Mouse (Mus musculus): Measurements from ENCODE around the gene Sntb2.

The Sntb2 gene

DNA sequence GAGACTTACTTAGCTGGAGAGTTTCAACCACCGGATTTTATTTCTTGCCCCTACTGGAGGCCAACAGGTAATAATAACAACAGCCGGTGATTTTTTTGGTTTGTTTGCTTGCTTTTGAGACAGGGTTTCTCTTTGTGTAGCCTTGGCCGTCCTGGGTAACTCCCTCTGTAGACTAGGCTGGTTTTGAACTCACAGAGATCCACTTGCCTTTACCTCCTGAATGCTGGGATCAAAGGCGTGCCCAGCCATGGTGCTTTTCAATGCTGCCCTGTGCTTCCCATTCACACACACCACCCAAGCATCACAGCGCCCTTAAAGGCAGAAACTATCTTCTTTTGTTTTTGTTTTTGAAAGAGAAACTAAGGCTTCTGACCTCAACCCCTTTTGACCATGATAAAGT lies 5.6 kb upstream of the Sntb2 start:
- DNase-seq: no peak

DNA sequence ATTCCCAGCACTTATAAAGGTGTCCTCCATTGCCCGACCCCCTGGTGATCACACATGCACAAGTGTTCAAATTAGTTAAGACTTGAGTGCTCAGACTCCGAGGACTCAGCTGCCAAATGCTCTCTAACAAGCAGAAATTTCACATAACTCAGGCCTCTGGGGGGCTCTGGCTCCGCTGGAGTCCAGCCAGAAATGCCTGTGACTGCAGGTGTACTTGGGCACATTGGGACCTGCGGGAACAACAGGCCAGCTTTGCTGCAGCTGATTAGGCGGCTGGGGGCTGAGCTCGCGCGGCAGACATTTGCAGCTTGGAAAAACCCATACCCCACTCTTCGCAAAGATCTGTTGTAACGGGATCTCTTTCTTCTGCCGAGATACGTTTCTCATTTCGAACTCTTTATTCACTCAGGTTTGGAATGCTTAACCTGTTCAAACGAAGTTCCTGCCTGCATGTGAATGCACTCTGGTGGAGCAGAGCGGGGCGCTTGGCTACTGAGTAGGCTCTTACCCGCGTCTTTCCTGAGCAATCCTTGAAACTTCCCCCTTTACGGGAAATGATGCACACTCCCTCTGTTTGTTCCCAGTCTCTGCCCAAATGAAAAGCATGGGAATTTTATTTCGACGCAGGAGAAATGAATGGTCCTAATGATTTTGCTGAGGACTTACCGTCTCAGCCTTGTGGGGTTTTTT lies 3.0 kb upstream of the Sntb2 start:
- DNase-seq: peak; percentile 53 to 59

DNA sequence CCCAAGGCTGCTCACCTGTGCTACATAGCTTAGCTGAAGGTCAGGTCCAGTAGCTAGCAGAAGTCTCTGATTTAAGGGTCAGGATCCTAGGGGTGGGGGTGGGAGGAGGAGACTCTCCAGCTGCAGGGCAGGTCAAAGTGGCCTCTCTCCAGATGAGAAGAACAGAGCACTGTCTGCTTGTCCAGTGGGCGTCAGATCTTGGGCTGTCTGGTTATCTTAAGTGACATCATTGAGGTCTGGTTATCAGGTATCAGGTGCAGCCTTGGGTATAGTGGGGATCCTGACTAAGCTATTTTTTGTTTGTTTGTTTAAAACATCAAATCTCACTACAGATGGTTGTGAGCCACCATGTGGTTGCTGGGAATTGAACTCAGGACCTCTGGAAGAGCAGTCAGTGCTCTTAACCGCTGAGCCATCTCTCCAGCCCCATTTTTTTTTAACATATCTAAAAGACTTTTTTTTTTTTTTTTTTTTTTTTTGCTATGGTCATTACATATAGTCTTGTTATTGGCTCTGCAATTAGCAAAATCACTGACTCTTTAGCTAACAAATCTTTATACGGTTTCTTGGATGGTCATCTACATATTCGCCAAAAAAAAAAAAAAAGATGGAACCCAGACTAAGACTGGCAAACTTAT lies 1.9 kb upstream of the Sntb2 start:
- no peak for DNase-seq

DNA sequence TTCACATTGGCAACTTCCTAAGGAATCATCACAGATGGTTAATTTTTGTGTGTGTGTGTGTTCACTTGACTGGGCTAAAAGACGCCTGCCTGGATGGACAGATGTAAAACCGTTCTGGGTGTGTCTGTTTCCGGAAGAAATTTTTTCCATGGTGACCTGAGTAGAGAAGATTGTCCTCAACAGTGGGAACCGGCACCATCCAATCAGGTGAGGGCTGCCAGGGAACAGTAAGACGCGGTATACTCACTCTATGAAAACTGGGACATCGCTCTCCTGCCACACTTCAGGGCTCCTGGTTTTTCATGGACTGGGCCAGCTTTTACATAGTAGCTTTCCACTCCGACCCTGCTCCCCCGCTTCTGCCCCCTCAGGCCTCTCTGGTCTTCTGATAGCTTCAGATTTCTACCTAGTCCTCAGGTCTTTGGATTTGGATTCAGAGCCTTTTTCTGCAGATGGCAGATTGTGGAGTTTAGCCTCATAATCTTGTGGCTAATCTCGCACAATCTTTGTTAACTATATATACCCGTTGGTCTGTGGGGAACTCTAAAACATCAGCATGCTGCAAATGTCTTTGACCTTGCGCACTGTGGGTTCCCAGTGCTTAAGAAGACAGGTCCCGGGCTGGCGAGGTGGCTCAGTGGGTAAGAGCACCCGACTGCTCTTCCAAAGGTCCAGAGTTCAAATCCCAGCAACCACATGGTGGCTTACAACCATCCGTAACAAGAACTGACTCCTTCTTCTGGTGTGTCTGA lies 1.1 kb upstream of the Sntb2 start:
- peak in 1 of 2 experiments; percentile 11 for DNase-seq

DNA sequence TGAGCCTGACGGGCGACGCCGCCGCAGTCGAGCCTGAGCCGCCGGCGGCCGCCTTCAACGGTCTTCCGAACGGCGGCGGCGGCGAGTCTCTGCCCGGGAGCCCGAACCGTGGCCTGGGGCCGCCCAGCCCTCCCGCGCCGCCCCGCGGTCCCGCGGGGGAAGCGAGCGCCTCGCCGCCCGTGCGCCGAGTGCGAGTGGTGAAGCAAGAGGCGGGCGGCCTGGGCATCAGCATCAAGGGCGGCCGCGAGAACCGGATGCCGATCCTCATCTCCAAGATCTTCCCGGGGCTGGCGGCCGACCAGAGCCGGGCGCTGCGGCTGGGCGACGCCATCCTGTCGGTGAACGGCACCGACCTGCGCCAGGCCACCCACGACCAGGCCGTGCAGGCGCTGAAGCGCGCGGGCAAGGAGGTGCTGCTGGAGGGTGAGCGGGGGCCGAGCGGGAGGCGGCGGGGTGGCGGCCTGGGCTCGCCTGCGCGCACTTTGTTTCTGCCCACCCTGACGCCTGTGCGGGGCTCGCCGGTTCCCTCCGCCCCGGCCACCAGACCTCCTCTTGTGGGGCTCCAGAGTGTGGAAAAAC lies 438 bp downstream of the Sntb2 start:
- DNase-seq: peak; percentile 40 to 44

DNA sequence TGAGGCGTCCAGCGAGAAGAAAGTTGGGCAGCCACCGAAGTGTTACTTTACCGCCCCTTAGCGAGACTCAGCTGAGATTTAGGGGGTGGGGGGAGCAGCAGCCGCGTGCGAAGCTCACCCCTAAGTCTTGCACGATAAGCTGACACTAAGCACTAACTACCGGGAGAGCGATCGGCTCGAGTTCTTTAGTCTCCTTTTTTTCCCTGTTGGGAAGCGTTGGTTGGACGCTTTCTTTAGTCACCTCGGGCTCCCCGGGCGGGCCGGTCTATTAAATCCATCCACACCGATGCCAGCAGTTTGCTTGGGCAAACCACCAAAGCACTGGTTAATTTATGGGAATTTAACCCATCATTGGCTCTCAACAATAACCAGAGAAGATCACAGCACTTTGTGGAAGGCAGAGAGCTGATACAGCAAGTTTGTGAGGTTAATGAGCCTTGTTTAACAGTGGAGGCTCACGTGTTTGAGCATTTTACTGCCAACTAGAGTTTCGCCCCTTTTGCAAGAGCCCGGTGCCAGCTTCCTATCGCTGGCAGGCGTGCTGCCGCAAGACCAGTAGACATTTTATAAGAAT lies 1.0 kb downstream of the Sntb2 start:
- DNase-seq: peak; percentile 89 to 91

DNA sequence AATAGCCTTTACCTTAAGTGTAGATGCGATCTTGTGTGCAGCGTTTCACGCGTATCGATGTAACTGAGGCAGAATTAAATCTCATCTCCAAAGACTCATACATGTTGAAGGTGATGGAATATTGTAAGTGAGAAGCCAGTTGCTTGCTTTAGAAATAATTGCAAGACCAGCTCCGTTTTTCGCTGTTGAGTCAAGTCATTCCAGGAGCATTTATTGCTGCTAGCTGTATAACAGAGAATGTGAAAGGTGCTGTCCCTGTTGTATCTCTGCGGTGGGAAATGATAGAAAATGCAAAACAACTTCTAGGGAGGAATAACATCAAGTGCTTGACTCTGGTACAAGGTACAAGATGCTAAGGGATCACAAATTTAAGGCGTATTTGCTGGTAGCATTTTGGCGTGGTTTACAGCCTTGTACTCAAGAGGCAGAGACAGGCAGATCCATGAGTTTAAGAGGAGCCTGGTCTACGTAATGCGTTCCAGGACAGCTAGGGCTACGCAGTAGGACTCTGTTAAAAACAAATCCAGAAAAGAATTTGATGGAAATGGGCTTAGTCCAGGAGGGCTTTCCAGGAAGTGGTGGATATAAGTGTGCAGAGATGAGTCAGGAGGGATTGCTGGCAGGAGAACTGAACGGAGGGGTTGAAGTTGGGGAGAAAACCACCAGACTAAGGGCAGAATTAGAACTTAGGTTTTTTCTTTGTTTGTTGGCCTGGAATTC lies 1.7 kb downstream of the Sntb2 start:
- DNase-seq: no peak

DNA sequence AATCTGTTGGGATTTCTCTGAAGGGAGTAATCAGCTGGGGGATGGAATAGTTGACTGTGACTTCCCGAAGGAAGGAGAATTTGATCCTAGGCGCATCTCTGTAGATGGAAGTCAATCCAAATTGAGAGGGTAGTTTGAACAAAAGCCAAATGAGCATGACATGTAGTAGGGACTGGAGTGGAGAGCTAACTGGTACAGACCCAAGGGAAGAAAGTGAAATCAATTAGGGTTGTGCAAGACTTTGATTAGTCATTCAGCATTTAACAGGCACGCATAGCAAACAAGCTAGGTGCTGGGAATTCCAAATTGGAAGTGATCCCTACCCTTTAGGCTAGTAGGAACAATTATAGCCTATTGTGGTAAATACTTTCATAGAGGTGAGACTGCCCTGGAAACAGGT lies 6.3 kb downstream of the Sntb2 start:
- no peak for DNase-seq

DNA sequence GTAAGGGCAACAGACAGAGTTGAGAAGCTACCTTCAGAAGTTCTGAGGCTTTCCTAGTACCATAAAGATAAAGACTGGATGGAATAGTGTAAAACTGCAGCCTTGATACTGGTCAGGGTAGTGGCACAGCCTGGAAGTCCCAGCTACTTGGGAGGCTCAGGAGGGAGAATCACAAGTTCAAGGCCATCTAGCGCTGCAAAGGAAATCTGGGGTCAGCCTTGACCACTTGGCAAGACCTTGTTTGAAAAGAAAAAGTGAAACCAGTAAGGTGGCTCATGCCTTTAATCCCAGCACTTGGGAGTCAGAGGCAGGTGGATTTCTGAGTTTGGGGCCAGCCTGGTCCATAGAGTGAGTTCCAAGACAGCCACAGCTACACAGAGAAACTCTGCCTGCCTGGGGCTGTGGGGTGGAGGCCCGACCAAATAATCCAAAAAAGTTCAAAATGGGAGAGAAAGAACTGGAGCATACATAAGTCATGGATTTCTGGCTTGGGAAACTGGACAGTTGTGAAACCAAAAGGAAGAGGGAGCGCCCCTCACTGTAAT lies 8.4 kb downstream of the Sntb2 start:
- DNase-seq: no peak

DNA sequence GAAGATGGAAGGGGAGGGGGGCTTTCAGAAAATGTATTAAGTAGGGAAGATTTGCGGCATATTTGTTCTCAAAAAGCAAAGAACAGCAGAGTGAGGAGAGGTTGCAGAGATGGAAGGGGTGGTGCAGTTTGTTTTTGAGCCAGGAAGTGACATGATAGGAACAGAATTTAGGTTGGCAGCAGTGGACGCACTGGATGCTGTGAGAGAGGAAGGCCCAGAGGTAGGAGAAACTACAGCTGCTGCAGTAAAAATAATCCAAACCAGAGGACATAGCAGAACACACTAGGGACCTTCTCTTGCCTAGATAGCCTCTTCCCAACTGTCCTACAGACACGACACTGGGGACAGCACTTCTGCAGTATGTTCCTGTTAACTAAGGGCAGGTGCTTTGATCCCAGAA lies 9.2 kb downstream of the Sntb2 start:
- no peak for DNase-seq

DNA sequence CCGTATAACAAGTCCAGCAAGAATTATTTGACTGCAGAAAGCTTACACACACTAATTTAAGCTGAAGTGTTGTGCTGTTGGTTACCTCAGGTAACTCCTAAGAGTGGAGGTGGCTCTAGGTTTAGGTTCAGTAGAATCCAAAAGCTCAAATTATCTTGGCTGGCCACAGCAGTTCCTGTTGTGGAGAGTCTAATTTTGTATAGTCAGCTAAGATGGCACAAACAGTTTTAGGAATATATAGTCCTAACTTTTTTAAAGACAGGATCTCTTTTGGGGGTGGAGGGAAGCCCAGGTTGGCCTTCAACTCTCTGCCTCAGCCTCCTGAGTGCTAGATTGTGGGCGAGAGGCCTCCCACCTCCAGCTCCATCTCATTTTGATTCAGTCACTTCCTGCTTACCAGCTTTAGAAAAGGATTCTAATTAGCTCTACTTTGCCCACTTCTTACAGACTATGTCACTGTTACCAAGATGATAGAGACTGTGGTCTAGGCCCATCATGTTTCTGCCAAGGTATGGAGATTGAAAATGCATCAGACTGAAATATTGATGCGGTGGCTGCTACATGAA lies 13.2 kb downstream of the Sntb2 start:
- DNase-seq: no peak

DNA sequence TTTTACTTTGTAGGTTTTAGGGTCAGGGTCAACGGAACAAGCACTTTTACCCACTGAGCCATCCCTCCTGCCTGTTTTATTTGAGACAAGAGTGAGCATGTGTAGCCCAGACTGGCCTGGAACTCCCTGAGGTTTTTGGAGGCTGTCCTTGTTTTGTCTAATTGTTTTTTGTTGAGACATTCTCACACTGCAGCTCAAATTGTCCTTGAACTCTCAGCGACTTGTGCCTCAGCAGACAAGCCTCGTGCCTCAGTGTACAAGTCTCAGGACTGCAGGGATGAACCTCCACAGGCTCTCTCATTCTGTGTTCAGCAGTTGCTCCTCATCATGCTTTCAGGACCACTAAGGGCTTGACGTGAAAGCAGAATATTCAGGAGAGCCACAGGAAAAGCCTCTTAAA lies 16.2 kb downstream of the Sntb2 start:
- DNase-seq: no peak

DNA sequence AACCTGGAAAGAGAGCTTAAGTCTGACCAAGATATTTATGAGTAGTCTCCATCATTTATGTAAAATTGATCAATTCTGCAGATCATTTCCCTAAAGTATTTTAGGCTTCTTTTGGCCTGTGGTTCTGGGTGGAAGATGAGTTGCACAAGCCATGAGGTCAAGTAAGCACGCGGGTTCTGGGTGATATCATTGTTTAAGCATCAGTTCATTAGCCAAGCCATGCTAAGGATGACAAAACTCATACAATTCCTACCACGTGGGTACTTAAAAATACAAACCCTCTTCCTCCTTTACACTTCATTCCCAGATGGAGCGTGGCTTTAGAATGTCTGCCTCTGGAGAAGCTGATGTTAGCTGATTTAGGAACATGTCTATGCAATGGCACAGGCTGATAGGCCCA lies 18.0 kb downstream of the Sntb2 start:
- DNase-seq: no peak

DNA sequence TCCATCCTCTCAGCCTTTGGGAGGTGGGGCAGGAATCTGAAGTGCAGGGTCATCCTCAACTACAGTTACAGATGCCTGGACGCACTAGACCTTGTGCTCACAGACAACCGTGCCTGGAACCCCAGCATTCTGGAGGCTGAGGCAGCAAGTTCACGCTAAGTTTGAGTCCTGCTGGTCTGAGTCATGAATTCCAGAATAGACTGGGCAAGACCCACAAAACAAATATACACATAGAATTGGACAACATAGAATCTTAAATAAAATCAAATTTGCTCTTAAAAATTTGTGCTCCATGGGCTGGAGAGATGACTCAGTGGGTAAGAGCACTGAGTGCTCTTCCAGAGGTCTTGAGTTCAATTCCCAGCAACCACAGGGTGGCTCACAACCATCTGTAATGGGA lies 21.5 kb downstream of the Sntb2 start:
- DNase-seq: no peak

DNA sequence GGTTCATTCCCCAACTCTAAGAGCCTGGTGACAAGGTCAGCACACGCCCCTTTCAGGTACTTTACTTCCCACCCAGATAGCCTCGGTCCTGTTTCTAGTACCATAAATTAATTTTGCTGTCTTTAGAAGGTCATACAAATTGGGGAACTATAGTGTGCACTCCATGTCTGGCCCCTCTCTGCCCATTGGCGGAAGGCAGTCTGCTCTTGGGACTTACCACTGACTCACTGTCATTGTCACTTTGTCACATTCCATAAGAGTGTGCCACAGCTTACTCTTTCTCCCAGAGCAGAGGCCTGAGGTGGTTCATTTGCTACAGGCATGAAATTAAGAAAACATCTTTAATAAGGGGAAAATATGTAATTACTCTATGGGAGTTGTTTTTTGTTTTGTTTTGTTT lies 22.7 kb downstream of the Sntb2 start:
- no peak for DNase-seq

DNA sequence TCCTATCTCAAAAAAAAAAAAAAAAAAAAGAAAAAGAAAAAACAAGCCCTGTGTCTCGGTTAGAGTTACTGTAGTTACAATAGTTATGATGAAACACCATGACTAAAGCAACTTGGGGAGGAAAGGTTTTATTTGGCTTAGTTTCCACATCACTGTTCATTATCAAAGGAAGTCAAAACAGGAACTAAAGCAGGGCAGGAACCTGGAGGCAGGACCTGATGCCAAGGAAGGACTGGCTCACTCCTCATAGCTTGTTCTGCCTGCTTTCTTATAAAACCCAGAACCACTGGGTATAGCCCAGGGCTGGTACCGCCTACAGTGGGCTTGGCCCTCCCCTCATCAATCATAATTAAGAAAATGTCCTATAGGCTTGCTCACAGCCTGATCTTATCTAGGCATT lies 24.1 kb downstream of the Sntb2 start:
- DNase-seq: no peak

DNA sequence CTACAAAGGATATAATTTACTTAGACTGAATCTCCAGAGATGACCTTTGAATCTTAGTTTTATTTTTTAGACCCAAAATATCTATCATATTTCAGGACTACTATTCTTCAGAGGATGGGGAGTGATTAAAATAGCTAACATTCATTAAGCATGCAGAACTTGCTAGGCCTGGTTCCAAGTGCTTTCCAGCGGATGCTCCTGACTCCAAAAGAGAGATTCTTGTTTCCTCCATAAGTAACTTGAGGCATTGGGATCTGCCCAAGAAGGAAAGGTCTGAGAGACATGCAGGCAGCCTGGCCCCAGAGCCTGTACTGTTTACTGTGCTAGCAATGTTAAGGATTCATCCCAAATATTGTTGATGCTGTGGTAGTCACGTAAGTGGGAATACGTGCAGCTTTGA lies 26.8 kb downstream of the Sntb2 start:
- DNase-seq: peak in 1 of 2 experiments; percentile 29

DNA sequence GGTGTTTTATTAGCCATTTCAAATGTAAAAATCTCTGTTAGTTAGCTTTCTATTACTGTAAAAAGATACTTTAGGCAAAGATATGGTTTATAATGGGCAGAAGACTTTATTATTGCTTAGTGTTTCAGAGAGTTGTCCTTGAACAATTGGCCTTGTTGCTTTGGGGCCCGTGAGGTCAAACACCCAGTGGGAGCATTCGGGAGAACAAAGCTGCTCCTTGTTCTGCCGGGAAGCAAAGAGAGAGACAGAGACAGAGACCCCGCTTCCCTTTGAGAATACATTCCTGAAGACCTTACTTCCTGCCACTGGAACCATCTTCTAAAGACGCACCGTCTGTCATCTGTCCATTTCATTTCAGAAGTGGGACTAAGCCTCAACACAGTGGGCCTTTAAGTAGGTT lies 27.8 kb downstream of the Sntb2 start:
- DNase-seq: no peak

DNA sequence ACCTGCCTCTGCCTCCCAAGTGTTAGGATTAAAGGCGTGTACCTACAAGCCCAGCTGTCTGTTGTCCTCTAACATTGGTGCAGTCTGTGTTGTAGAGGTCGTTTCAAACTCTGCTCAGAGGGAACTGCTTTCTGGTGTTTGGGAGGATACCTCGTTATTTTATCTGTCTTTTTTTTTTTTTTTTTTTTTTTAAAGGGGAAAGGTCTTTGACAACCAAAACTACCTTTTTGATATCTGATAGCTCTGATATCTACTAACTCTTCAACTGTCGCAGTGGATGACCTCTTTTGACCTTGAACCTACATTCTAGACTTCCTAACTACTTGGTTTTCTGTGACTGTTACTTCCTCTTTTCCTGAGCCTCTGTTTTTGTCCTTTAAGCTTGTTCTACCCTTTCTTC lies 29.0 kb downstream of the Sntb2 start:
- DNase-seq: no peak

DNA sequence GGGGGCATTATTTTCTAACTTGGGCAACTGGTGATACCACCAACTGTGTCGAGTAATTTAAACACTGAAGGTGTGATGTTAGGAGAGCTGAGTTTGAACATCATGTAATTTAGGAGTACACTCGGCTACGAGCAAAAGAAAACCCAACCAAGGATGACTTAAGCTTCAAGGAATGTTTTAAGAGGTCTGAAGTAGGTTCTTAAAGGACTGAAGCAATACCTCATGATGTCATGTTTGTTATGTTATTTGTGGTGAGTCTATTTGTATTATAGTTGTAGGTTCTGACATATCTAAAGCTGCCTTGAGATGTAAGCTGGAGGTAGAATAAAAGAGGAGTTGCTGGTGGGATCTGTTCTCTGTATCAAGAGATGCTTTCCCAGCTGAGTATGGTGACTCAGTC lies 34.4 kb downstream of the Sntb2 start:
- no peak for DNase-seq

DNA sequence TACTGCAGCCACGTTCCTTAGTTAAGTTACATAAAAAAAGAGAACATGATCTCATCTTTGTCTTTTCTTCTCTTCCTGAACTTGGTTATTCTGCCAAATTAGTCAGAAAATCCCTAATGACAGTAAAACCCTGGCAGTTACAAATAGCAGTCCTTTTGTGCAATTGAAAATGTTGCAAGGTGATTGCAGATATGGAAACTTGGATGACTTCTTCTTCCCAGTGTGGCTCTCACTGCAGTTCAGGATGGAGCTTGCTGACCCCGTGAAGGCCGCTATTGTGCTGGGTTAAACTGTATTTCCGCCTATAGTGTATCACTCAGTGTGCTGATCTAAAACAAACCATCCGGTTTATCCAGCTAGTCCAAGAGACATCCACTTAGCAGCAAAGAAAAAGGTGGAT lies 36.4 kb downstream of the Sntb2 start:
- peak; percentile 25 to 26 for DNase-seq
